Mouse (Mus musculus): Measurements from ENCODE around the gene Mlst8. TPM values are rescaled to one million over a fixed set of nuclear protein-coding genes. Genes with fewer than 3 reads are reported as not detected.
A peak's percentile ranks its signal among the peaks of the same experiment; 100 is the strongest.
"Not testable (repeated sequence)": the region's sequence is repeated elsewhere in the genome, so short reads cannot be mapped to it uniquely, and the experiment has no call there.

The Mlst8 gene
- polyA plus RNA-seq, 1 experiment from 2014 or later: 17.8 TPM

DNA sequence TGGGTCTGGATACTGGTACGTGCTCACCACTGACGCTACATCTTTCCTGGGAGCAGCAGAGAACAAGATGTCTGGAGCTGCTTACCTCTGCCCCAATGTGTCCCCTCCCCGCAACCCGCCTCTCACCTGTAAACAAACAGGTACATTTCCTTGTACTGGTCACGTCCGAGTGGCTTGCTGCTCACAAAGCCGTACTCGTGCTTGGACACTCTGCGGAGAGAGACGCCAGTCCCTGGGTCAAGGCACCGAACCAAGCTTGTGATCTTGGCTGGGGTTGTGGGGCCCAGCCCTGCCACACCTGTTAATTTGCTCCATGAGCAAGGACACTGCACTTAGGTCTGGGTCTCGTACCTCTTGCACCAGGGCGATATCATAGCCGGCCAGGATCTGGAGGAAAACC is 36.8 kb downstream of the Mlst8 start:
- Histone ChIP-seq H3K27ac (ENCODE audit: poor library complexity, severe bottlenecking) (no peak overlapping the region), H3K4me1 (replicated peaks) (no peaks in the 10 kb centered on the region), H3K9ac (no peak overlapping the region), H3K27me3 (replicated peaks) (no peaks in the 10 kb centered on the region), H3K36me3 (peaks cover 95% of the 10 kb centered on the region), H3K4me3 (no peak overlapping the region), H3K9me3 (replicated peaks) (no peaks in the 10 kb centered on the region), H3K4me2 (no peak overlapping the region)
- WGBS: 87% methylated on average over 14 of the region's 14 CpGs
- ATAC-seq (ENCODE audit: insufficient number of reproducible peaks, low FRiP score): no peak

DNA sequence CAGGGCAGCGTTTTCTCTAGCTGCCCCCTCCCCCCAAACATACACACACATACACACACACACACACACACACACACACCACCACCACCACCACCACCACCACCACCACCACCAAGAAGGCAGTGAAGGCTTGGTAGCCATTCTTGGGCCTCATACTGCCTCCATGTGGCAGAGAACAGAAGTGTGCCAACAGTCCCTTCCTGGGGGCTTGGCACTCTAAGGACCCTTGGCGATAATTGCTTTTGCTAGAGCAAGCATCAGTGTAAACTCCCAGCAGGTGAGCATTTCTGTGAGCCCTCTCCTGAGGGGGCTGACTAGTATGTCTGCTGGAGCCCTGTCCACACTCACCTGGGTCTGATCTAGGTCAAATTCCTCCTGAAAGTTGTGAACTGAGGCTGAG is 37.7 kb downstream of the Mlst8 start:
- Histone ChIP-seq H3K27ac (ENCODE audit: poor library complexity, severe bottlenecking) (no peak overlapping the region), H3K27me3 (replicated peaks) (no peaks in the 10 kb centered on the region), H3K9me3 (replicated peaks) (no peaks in the 10 kb centered on the region), H3K4me2 (no peak overlapping the region), H3K36me3 (peaks cover 94% of the 10 kb centered on the region), H3K4me1 (replicated peaks) (no peaks in the 10 kb centered on the region), H3K4me3 (no peak overlapping the region), H3K9ac (no peak overlapping the region)
- no peak for ATAC-seq (ENCODE audit: insufficient number of reproducible peaks, low FRiP score)
- 57% methylated on average over 2 of the region's 2 CpGs for WGBS

DNA sequence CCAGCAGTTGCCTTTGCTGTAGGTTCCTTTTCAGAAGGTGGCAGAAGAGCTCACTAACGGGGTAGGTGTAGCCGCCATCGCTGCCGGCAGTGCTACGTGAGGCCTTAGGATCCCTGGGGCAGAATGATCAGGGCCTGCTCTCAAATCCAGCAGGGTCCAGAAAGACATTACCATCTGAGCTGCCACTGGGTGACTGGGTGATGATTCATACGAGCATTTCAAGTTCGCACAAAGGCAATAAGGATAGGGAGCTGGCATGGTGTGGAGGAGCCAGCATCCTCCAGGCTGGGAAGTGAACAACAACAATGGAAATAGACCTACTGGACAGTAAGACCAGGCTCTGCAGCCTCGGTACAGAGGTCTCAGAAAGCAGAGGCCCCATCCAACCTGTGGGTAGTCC is 38.5 kb downstream of the Mlst8 start:
- Histone ChIP-seq H3K4me2 (no peak overlapping the region), H3K27me3 (replicated peaks) (no peaks in the 10 kb centered on the region), H3K36me3 (peaks cover 94% of the 10 kb centered on the region), H3K9ac (no peak overlapping the region), H3K27ac (ENCODE audit: poor library complexity, severe bottlenecking) (no peak overlapping the region), H3K4me1 (replicated peaks) (no peaks in the 10 kb centered on the region), H3K4me3 (no peak overlapping the region), H3K9me3 (replicated peaks) (no peaks in the 10 kb centered on the region)
- WGBS: 89% methylated on average over 8 of the region's 8 CpGs
- no peak for ATAC-seq (ENCODE audit: insufficient number of reproducible peaks, low FRiP score)

DNA sequence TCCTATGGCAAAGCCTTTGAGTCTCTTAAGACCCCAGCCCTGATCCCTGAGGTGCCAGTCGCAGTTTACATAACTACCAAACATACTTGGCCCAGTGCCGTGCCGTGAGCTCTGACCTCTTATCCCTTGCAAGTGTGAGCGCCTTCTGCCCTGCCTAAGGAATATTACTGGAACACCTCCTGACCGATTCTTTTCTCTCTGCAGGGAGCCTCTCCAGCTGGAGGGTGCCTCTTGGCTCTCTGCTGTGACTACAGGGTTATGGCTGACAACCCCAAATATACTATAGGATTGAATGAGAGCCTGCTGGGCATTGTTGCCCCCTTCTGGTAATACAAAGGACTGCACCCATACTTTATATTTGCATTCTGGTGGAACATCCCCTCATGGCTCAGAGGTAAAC is 41.9 kb downstream of the Mlst8 start:
- no peak overlapping the region for H3K27ac ChIP-seq (ENCODE audit: poor library complexity, severe bottlenecking)
- no peaks in the 10 kb centered on the region for H3K9me3 ChIP-seq (replicated peaks)
- no peaks in the 10 kb centered on the region for H3K27me3 ChIP-seq (replicated peaks)
- no peak for ATAC-seq (ENCODE audit: insufficient number of reproducible peaks, low FRiP score)
- H3K9ac ChIP-seq: no peak overlapping the region
- 81% methylated on average over 5 of the region's 5 CpGs for WGBS
- no peak overlapping the region for H3K4me2 ChIP-seq
- no peaks in the 10 kb centered on the region for H3K4me1 ChIP-seq (replicated peaks)
- H3K36me3 ChIP-seq: peaks cover 93% of the 10 kb centered on the region
- no peak overlapping the region for H3K4me3 ChIP-seq

DNA sequence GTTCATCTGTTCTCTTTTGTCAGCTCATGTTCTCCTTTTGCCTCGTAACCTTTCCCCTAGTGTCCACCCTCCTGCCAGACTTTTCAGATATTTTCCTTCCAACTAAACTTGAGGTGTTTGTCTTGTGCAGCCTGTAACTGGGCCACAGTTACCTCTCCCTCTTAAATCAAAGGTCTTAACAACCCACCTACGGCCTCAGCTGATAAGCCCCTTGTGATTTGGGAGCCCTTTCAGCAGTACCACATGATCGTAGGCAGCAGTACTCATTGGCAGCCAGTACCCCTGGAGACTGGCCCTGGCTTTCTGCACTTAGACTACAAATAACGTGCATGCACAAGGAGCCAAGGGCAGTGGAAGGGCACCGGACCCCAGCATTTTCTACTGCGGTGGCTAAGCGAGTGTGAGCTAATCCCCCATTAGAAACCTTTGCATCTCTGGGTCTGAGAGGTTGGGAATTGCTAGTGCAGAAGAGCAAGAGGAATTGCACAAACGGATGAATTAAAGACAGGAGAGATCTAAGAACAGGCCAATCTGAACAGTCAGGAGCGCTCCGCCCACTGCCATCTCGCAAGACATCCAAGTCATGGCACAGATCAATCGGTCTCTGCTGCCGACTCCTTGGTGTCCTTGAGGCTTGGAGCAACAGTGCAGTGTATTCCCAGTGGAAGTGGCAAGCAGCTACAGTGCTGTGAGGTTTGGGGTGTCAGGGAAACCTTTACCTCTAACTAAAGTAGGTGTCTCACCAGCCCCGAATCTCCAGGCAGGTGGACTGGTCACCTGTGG is 49.5 kb downstream of the Mlst8 start:
- peak overlapping the region; percentile 88 for H3K27ac ChIP-seq (ENCODE audit: poor library complexity, severe bottlenecking)
- H3K36me3 ChIP-seq: peaks cover 33% of the 10 kb centered on the region
- peaks cover 28% of the 10 kb centered on the region for H3K4me1 ChIP-seq (replicated peaks)
- peak overlapping the region; percentile 42 for H3K4me2 ChIP-seq
- WGBS: 61% methylated on average over 14 of the region's 14 CpGs
- no peak overlapping the region; the same call in 1 of the 2 replicates for H3K4me3 ChIP-seq
- H3K9me3 ChIP-seq (replicated peaks): no peaks in the 10 kb centered on the region
- H3K27me3 ChIP-seq (replicated peaks): no peaks in the 10 kb centered on the region
- no peak for ATAC-seq (ENCODE audit: insufficient number of reproducible peaks, low FRiP score)
- peak overlapping the region; percentile 47 for H3K9ac ChIP-seq

DNA sequence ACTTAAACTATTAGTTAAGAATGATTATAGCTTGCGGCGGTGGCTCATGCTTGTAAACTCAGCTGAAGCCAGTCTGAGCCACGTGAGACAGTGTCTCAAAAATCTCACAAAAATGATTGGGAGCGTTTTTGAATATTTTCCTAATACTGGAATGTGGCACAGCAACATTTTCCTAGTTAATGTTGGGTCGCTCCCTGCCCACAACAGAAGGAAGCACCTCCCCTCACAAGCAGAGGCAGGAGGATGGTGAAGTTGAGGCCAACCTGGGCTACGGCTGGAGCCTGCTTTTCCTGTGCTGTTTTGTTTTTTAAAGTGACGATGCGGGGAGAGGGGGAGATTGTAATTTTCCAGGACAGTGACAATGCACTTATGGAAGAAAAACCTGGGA is 51.7 kb downstream of the Mlst8 start:
- 0 out of 2 replicates have a peak, but pooled peaks have one; percentile 27 for ATAC-seq (ENCODE audit: insufficient number of reproducible peaks, low FRiP score)
- Histone ChIP-seq H3K36me3 (peaks cover 35% of the 10 kb centered on the region), H3K4me2 (peak overlapping the region; percentile 66), H3K4me3 (peak overlapping the region; percentile 80), H3K9ac (peak overlapping the region; percentile 92), H3K4me1 (replicated peaks) (peaks cover 28% of the 10 kb centered on the region), H3K27me3 (replicated peaks) (no peaks in the 10 kb centered on the region), H3K9me3 (replicated peaks) (no peaks in the 10 kb centered on the region), H3K27ac (ENCODE audit: poor library complexity, severe bottlenecking) (peak overlapping the region; percentile 98)
- 5% methylated on average over 8 of the region's 8 CpGs for WGBS

DNA sequence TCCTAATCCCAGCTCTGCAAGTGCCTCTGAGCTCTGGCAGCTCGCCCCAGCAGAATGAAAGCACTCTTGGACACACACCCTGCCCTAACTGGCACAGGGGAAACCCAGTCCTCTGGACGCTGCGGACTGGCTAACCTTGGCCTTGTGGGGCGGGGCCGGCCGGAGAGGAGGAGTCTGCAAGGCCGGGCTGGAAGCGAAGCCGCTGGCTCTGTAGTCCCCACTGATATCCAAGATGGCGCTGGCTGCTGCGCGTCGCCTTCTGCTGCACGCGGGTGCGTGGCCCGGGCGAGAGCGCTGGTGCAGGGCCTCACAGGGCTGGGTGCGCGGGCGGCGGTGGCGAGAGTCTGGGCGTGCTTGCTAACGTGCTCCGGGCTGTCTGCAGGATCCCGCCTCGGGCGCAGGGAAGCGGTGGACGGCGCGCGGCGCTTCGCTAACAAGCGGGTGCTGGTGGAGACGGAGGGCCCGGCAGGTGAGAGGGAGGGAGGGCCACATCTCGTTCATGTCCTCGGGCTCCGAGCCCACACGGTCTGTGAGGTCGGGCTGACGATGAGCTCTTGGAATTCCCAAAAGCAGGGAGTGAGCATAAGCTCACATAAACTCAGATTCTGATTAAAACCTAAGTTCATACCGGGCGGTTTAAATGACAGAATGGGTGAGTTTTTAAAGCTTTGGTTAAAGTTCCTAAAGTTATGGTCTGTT is 52.3 kb downstream of the Mlst8 start, which contains the start of gene Eci1:
Gene Eci1, plus strand, starts transcription at position 171 of the 699 bp plus-strand sequence.
- ATAC-seq (ENCODE audit: insufficient number of reproducible peaks, low FRiP score): peak; percentile 97
- Histone ChIP-seq H3K4me1 (replicated peaks) (peaks cover 28% of the 10 kb centered on the region), H3K27me3 (replicated peaks) (no peaks in the 10 kb centered on the region), H3K4me3 (peak within 1 kb of the TSS; percentile 80), H3K36me3 (peaks cover 37% of the 10 kb centered on the region), H3K4me2 (peak within 1 kb of the TSS; percentile 66), H3K27ac (ENCODE audit: poor library complexity, severe bottlenecking) (peak within 1 kb of the TSS; percentile 98), H3K9ac (peak within 1 kb of the TSS; percentile 92), H3K9me3 (replicated peaks) (no peaks in the 10 kb centered on the region)
- WGBS: under 1% methylated on average over 48 of the region's 48 CpGs

DNA sequence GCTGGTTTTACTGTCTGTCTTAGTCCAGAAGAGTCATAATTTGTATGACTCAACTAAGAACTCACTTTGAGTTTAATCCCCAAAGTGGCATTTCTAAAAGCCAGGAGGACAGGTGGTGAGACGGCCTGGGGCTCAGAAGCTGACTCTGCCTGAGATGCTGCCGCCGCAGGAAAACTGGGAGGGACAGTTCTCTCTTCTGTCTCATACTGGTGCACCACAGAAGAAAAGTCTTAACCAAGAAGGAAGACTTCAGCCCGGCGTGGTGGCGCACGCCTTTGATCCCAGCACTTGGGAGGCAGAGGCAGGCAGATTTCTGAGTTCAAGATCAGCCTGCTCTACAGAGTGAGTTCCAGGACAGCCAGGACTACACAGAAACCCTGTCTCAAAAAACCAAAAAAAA is 53.0 kb downstream of the Mlst8 start:
- no peak overlapping the region for H3K9ac ChIP-seq
- H3K36me3 ChIP-seq: peaks cover 43% of the 10 kb centered on the region
- H3K4me1 ChIP-seq (replicated peaks): peaks cover 28% of the 10 kb centered on the region
- ATAC-seq (ENCODE audit: insufficient number of reproducible peaks, low FRiP score): no peak
- H3K4me2 ChIP-seq: peak overlapping the region; percentile 66
- H3K27me3 ChIP-seq (replicated peaks): no peaks in the 10 kb centered on the region
- WGBS: 90% methylated on average over 7 of the region's 7 CpGs
- peak overlapping the region; percentile 80; the same call in 1 of the 2 replicates for H3K4me3 ChIP-seq
- peak overlapping the region; percentile 98; the same call in 1 of the 2 replicates for H3K27ac ChIP-seq (ENCODE audit: poor library complexity, severe bottlenecking)
- no peaks in the 10 kb centered on the region for H3K9me3 ChIP-seq (replicated peaks)

DNA sequence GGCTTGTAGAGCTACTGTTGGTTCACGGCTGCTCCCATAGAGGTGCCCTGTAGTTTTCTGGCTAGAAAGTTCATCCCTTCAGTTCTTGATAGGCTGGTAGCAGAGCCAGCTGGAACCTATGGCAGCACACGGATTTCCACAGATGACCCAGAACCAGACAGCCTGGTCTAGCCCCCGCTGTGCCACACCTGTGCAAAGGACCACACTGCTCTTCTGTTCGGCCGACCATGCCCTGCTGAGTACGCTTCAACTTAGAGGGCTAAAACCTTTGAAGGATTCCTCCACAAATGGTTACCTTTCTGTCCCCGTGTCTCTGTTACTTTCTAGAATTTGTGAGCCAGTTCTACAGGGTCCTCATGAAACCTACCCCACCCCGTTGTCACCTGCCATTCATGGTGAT is 53.6 kb downstream of the Mlst8 start:
- H3K9ac ChIP-seq; ATAC-seq (ENCODE audit: insufficient number of reproducible peaks, low FRiP score); H3K4me3 ChIP-seq; H3K27me3 ChIP-seq (replicated peaks); H3K27ac ChIP-seq (ENCODE audit: poor library complexity, severe bottlenecking); H3K9me3 ChIP-seq (replicated peaks); H3K4me2 ChIP-seq: not testable (repeated sequence)
- H3K4me1 ChIP-seq (replicated peaks): peaks cover 22% of the 10 kb centered on the region
- 94% methylated on average over 6 of the region's 8 CpGs for WGBS
- peaks cover 48% of the 10 kb centered on the region for H3K36me3 ChIP-seq

DNA sequence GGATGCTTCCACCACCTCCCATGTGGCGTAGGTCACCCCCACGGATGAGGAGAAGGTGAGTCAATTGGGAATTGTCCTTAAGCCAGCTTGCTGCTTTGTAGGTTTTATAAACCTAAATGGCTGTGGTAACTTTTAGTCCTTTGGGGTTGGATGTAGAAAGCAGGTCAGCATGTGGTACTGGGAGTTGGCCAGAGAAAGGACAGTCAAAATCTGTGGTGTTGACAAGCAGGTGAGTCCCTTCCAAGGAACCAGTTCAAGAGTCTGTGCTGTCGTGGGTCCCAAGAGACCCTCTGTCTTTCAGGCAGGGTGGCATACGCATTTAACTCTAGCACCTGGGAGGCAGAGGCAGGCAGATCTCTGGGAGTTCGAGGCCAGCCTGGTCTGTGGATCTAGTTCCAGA is 54.4 kb downstream of the Mlst8 start:
- H3K4me1 ChIP-seq (replicated peaks): peaks cover 14% of the 10 kb centered on the region
- no peaks in the 10 kb centered on the region for H3K9me3 ChIP-seq (replicated peaks)
- no peak overlapping the region for H3K4me3 ChIP-seq
- H3K27me3 ChIP-seq (replicated peaks): no peaks in the 10 kb centered on the region
- no peak overlapping the region for H3K27ac ChIP-seq (ENCODE audit: poor library complexity, severe bottlenecking)
- no peak for ATAC-seq (ENCODE audit: insufficient number of reproducible peaks, low FRiP score)
- H3K9ac ChIP-seq: no peak overlapping the region
- no peak overlapping the region for H3K4me2 ChIP-seq
- peaks cover 57% of the 10 kb centered on the region for H3K36me3 ChIP-seq
- 96% methylated on average over 5 of the region's 5 CpGs for WGBS

All from heart, embryonic 12.5 days (tissue).